Mouse (Mus musculus) embryo, embryonic 11 days (tissue): ENCODE data around the gene Angptl8.
"Not testable (repeated sequence)": the region's sequence is repeated elsewhere in the genome, so short reads cannot be mapped to it uniquely, and the experiment has no call there.

Experiments used
- DNase-seq: peaks from one replicate; pipeline ENCODE4 v3.0.0-alpha.2; 2015

The Angptl8 gene

DNA sequence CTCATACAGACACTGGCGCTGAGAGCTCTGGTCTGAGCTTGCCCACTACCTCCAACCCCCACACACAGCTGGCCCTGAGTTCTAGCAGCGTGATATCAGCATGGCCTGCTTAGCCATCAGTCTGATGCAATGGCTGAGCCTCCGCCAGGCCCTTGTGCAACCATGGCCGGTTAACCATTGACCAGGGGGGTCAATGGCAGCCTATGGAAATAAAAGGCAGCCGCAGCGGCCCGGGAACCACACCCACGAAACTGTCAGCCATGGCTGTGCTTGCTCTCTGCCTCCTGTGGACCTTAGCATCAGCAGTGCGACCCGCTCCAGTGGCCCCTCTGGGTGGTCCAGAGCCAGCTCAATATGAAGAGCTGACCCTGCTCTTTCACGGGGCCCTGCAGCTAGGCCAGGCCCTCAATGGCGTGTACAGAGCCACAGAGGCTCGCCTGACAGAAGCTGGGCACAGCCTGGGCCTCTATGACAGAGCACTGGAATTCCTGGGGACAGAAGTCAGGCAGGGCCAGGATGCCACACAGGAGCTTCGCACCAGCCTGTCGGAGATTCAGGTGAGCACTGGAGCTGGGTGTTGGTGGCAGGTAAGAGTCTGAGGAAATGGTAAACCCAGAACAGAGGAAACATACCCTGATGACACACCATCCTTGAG lies at the start of gene Angptl8:
TSS of gene Angptl8 (plus strand) at position 253 of the 655 bp plus-strand sequence.
- no peak for DNase-seq

- not testable (repeated sequence) for DNase-seq
Measured at GRCm38 (mm10) chr9:21786309-21786708, 49.0 kb upstream of the Angptl8 start.

DNA sequence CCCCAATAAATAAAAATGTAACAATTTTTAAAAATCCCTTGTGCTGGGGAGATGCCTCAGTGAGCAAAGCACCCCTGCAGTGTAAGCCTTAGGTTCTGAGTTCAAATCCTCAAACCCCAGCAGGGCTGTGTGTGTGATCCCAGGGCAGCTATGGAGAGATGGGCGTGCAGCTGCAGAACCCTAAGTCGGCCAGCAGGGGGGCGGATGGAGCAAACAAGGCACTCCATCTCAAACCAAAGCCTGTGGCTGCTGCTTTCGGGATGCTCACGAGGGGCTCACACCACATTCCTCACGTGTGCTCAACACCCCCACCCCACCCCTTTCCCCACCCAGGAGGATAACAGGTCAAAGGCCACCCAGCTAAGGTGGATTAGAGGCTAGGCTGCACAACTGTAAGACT lies 48.4 kb upstream of the Angptl8 start:
- DNase-seq: peak; percentile 83

DNA sequence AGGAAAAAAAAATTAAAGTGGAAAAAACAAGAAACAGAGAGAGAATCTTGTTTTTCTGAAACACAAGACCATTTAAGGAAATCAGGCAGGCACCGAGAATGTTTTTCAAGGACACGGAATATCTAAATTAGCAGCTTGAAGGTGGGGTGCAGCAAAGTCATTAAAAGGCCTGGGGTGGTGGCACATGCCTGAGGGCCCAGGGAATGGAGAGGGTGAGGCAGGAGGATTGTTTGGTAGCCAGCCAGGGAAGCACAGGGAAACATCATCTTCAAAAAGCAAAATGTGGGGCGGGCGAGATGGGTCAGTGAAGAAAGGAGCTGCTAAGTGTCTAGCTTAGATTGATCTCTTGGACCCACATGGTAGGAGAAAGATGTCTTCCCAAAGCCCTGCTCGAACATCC lies 47.7 kb upstream of the Angptl8 start:
- DNase-seq: no peak

DNA sequence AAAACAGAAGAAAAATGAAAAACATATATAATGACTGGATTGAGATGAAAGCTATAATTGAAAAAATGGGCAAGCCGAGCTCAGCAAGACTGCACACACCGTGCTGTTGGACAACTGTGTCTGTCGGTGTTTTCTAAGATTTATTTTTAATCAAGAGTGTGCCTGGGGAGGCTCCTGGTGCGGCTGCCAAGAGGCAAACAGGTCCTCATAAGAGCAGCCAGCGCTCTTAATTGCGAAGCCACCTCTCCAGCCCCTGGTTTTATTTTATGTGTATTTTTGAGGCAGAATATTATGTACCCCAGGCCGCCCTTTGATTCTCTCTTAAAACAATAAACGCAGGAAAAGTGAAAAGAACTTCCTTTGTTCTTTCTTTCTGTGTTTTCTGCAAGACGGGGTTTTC lies 47.1 kb upstream of the Angptl8 start:
- DNase-seq: no peak

DNA sequence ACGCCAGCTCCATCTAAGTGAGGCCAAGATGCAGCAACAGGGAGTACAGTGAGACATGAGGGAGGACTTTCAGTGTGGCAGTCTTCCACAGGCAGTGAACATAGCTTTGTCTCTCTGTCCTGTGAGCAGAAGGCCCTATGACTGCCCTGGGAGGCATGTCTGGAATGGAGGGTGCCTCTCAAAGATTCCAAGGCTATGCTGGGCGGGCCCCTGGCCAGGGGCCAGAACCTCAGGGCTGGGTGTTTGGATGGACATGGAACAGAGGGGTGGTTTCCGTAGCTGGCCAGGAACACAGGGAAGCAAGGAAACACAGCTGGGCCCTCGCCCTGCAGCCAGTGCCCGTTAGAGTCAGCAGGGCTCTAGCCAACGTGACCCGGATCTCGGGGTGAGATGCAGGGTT lies 43.4 kb upstream of the Angptl8 start:
- DNase-seq: no peak

DNA sequence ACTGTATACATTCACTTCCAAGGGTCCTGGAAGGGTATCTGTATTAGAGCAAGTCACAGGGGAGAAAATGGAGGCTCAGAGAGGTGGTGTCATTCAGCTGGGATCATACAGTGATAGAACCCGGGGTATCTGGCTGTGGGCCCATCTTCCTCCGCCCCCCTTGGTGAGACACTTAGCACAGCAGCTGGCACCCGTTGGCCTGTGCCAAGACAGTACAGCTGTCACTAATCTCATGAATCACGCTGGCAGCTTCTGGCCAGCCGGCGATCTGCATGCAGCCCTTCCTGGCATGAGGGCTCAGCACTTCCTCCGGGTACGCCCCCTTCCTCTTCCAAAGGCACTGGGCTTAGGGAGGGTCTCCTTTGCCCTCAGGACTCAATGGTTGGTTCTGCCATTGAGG lies 42.7 kb upstream of the Angptl8 start:
- no peak for DNase-seq

- not testable (repeated sequence) for DNase-seq
Measured at GRCm38 (mm10) chr9:21793507-21793906, 41.8 kb upstream of the Angptl8 start.

GRCm38 (mm10) chr9:21794344-21794834 lies 40.9 kb upstream of the Angptl8 start:
- DNase-seq: no peak

- no peak for DNase-seq
Measured at GRCm38 (mm10) chr9:21794925-21795324, 40.4 kb upstream of the Angptl8 start.

DNA sequence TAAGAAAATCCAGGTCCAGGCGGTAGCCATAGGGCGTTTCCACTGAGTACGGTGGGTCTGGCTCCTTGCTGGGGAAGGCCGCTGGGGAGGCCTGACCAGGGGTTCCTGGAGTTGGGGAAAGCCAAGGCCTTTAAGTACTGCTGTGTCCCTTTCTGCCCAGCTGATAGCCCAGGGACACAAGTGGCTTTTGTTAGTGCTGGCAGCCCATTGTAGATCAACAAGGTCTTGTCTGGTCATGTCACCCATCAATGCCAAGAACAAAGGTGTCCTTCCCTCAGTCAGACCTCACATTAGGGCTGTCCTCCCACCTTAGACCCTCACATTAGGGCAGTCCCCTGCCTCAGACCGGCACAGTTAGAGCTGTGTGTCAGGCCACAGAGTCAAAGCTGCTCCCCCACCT lies 39.7 kb upstream of the Angptl8 start:
- DNase-seq: no peak

DNA sequence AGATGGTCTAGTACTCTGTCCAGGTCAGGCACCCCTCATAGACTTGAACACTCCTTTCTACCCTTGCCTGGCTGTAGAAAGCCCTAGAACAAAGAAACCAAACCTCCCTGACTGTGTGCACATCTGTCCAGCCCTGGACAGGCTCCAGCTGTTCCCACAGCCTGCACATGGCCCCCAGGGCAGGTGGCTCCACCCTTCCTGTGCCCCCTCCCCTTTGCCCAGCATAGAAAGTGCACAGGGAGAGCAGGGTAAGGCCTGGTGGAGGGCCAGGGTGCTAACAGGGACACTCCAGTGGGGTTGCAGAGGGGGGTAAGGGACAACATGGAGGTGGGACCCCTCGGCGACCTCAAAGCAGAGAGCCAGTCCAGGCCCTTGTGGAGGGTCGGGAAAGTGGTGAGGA lies 39.1 kb upstream of the Angptl8 start:
- peak; percentile 29 for DNase-seq

DNA sequence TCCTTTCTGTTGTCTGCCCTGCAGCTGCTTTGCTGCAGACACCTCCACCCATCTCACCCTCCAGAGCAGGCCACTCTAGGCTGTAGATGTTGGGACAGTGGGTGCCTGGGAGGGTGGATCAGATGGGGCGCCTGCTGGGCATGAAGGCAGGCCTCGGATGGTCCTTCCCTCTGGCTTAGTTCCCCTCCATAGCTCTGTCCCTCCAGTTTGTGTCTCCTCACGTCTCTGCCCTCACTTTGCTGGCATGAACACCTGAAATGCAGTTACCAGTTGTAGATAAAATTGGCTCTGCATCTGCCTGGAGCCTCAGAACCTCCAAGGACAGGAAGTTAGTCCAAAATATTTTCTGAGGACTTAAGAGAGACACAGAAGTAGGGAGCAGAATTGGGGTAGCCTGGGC lies 38.4 kb upstream of the Angptl8 start:
- no peak for DNase-seq

- peak; percentile 84 for DNase-seq
Measured at GRCm38 (mm10) chr9:21797921-21798344, 37.4 kb upstream of the Angptl8 start.

- DNase-seq: peak; percentile 91
Measured at GRCm38 (mm10) chr9:21798345-21799009, 36.8 kb upstream of the Angptl8 start, which contains the start of gene Kank2. Gene Kank2 (minus strand): TSS chr9:21798744.

DNA sequence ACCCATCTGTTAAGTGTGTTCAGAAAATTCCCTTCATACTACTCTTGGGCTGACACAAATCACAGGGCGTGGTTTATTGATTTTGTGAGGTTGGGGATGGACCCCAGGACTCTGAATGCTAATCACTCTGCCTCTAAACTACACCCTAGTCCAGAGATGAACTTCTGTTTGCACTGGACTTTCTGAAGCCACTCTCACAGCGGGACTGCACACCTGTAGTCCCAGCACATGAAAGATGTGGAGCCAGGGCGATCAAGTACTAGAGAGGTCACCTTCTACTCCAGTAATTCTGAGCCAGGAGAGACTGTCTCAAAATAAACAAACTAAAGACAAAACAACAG lies 36.3 kb upstream of the Angptl8 start:
- DNase-seq: no peak

DNA sequence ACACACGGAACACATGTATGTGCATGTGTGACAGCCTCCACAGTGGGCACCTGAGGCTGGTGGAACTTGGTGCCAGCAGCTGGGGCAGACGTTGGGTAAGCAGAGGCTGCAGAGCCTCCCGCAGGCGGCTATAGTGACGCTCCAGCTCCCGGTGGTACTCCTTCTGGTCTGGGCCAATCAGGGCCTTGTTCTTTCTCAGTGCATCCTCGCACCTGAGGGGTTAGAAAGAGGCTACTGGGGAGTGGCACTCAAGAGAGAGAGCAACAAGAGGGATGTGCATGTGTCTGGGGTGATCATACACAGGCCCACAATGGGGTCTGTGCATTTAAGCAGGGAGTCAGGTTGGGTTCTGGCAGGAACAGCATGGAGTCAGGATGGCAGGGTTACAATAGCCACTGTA lies 34.2 kb upstream of the Angptl8 start:
- no peak for DNase-seq

DNA sequence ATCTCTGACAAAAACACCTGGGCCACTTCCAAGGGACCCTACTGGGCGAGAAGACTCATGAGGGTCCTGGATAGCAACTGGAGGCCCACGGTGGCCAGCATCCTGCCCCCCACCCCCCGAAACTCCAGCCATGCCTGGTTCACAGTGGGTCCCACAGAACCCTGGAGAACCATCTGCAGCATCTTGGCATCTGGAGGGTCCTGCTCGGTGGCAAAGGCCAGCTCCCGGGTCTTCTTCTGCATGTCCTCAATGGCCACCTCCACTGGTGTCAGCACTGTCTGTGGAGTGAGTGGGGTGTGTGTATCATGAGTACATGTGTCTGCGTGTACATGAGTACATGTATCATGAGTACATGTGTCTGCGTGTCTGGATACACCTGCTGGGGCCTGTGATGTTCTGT lies 33.7 kb upstream of the Angptl8 start:
- DNase-seq: no peak

DNA sequence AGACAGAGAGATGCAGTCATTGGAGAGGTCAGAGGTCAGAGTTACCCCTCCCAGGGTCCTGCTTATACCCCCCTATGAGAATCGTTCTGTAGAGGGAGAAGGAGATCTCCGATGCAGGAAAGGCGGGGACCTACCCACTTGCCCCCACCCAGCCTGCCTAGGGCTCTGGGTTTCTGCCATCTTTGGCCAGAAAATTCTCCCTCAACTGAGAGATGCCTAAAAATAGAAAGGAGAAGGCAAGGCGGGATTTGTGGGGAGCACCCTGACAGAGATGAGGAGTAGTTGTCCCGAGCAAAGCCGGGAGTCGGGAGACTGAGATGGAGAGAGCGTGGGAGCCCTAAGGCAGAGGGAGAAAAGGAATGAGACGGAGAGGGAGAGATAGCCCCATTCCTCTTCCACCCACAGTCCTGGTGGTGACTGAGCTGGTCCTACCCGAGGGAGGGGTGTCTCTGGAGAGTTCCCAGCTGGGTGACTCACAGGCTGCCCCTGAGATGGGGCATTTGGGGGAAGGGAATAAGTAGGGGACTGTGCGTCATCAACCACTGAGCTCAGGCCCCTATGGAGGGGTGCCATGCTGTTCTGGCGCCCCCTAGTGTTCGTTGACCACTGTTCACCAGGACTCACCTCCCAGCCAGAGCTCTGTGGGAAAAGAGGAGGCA lies 31.2 kb upstream of the Angptl8 start:
- DNase-seq: peak; percentile 91

GRCm38 (mm10) chr9:21806363-21806762 lies 28.9 kb upstream of the Angptl8 start:
- DNase-seq: no peak

DNA sequence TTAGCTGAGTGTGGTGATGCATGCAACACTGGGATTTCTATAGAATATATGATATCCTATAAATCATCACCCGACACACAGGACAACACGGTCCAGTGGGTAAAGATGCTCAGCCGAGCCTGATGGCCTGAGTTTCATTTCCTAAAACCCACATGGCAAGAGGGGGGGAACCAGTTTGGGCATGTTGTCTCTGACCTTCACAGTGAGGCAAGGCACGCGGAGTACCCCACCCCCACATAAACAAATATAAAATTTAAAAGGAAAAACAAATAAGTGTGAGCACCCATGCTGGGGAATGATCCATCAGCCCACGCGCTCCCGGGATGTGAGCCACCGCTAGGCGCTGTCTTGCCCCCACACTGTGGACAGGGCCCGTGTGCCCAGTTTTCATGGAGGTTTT lies 28.3 kb upstream of the Angptl8 start:
- no peak for DNase-seq

- no peak for DNase-seq
Measured at GRCm38 (mm10) chr9:21808561-21808960, 26.7 kb upstream of the Angptl8 start.

DNA sequence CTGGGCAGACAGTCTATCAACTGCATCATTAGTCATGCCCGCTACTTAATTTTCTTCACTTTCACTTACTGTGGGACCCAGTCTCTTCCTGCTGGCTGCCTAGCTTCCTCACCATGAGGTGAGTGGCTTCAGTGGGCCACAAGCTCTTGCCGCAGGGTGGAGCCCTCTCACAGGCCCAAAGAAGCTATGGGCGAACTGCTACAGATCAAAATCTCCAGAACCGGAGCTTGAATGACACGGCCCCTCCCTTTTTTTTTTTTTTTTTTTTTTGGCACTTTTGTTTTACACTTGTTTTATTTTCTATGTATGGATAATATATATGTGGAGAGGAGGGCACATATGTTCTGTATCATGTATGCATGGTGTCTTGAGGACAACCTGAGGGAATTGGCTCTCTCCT lies 24.1 kb upstream of the Angptl8 start:
- DNase-seq: no peak

- no peak for DNase-seq
Measured at GRCm38 (mm10) chr9:21816716-21817305, 18.5 kb upstream of the Angptl8 start.
